Mouse (Mus musculus) stomach, postnatal 0 days (tissue): ENCODE measurements around the gene Gm17571. TPM values are rescaled to one million over a fixed set of nuclear protein-coding genes. Genes with fewer than 3 reads are reported as not detected.

Source experiments
- ATAC-seq: fragments of 200-750 bp; cut with Nextera tagmentation; 2 replicates; pipeline ENCODE4 v1.8.0; 2017; ENCODE audit not compliant: low FRiP score, low TSS enrichment
- DNase-seq: peaks from one replicate; pipeline ENCODE4 v3.0.0-alpha.2; 2016; ENCODE audit warnings: low spot score
- H3K27ac ChIP-seq: fragments of 300-500 bp; sonication (generic); replicated peaks from 2 replicates; pipeline ENCODE4 v1.5.1; 2014; ENCODE audit warnings: mild to moderate bottlenecking, control low read depth
- H3K27me3 ChIP-seq: fragments of 300-500 bp; sonication (generic); 2 replicates; pipeline ENCODE4 v1.6.1; 2014; ENCODE audit warnings: low read length; ENCODE audit not compliant: control insufficient read depth, insufficient read depth
- H3K36me3 ChIP-seq: fragments of 300-500 bp; sonication (generic); 2 replicates; pipeline ENCODE4 v1.6.1; 2014; ENCODE audit warnings: low read length, mixed read lengths; ENCODE audit not compliant: control insufficient read depth, insufficient read depth
- H3K4me1 ChIP-seq: fragments of 300-500 bp; sonication (generic); replicated peaks from 2 replicates; pipeline ENCODE4 v1.6.1; 2014; ENCODE audit warnings: antibody characterized with exemption; ENCODE audit not compliant: control insufficient read depth, insufficient read depth
- H3K4me2 ChIP-seq: fragments of 300-500 bp; sonication (generic); replicated peaks from 2 replicates; pipeline ENCODE4 v1.6.1; 2014; ENCODE audit warnings: low read depth, mild to moderate bottlenecking, control low read depth, moderate library complexity
- H3K4me3 ChIP-seq: fragments of 300-500 bp; sonication (generic); 2 replicates; pipeline ENCODE4 v1.5.1; 2014; ENCODE audit warnings: low read depth, low read length, control low read depth
- H3K9ac ChIP-seq: fragments of 300-500 bp; sonication (generic); 2 replicates; pipeline ENCODE4 v1.6.1; 2014; ENCODE audit warnings: mild to moderate bottlenecking, low read length, control low read depth, mixed read lengths
- H3K9me3 ChIP-seq: fragments of 300-500 bp; sonication (generic); 2 replicates; pipeline ENCODE4 v1.6.1; 2016; ENCODE audit warnings: low read length; ENCODE audit not compliant: control insufficient read depth
- CTCF ChIP-seq: IDR thresholded peaks from 2 replicates; pipeline ENCODE4 v1.5.1; 2016; ENCODE audit warnings: antibody characterized with exemption, low read depth, mild to moderate bottlenecking, moderate library complexity
- EP300 ChIP-seq: optimal IDR thresholded peaks from 2 replicates; pipeline ENCODE3; 2016; ENCODE audit warnings: antibody characterized with exemption
- WGBS: fragments of 180-500 bp; shearing (Covaris S2); extraction: QIAGEN DNeasy Blood & Tissue Kit; methylation state at CpG from one replicate; pipeline ENCODE4 v1.1.7; 2014; 5-methylcytosine and 5-hydroxymethylcytosine counted together
- polyA plus RNA-seq: library from polyadenylated mRNA; unstranded; fragments of >200 nt; fragmentation: Nextera tagmentation; extraction: Ambion mirVana; gene quantifications from 2 replicates; pipeline ENCODE4 v1.2.1, GENCODE M21; 2015

Gm17571 gene
- polyA plus RNA-seq, 1 experiment from 2014 or later = not detected

DNA sequence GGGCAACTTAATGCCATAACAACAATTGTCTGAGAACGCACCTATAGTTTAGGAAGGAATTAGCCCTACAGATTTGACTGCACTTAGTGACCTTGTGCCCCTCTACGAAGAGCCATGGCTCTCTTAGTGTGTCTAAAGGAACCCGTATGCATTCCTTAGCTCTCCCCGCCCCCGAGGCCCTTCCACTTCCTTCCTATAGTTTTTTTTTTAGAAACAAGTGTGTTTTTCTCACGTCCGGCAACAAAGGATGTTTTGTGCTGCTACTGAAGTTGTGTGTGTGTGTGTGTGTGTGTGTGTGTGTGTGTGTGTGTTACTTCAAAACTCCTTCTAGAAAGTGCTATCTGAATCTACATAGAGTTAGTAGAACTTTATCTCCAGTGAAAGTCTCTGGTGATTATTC is 23.5 kb upstream of the Gm17571 start:
- no peaks in the 10 kb centered on the region for H3K9me3 ChIP-seq
- 0 out of 2 replicates have a peak, but pooled peaks cover 4% of the 10 kb centered on the region for H3K4me1 ChIP-seq
- no peak overlapping the region for H3K27ac ChIP-seq
- H3K4me3 ChIP-seq = no peak overlapping the region
- ATAC-seq (no peak), DNase-seq (no peak)
- WGBS = 58% methylated on average over 7 of the region's 7 CpGs
- no peaks in the 10 kb centered on the region for H3K27me3 ChIP-seq
- no peak for TF ChIP-seq CTCF
- TF ChIP-seq EP300 = no peak
- no peak overlapping the region for H3K9ac ChIP-seq
- H3K4me2 ChIP-seq = no peak overlapping the region
- no peaks in the 10 kb centered on the region for H3K36me3 ChIP-seq

DNA sequence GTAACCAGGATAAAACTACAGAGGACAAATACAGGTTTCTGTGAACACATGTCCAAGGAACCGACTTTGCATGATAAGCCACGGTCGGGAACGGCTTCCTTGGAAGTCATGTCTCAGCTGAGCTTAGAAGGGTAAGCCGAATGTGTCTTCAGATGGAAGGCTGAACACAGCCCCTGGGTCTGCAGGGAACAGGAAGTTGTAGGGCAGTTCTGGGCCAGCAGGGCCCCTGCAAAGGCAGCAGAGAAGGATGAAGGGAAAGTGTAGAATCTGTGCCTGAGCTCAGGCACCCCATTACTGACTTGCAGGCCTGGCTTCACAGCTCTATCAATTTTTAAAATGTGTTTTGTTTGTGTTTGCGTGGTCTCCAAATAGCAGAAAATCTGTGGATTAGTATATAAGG is 22.2 kb upstream of the Gm17571 start:
- DNase-seq (no peak), ATAC-seq (no peak)
- Histone ChIP-seq H3K27me3 (no peaks in the 10 kb centered on the region), H3K4me1 (0 out of 2 replicates have a peak, but pooled peaks cover 4% of the 10 kb centered on the region), H3K27ac (no peak overlapping the region), H3K9ac (no peak overlapping the region), H3K9me3 (no peaks in the 10 kb centered on the region), H3K4me3 (no peak overlapping the region), H3K4me2 (no peak overlapping the region), H3K36me3 (no peaks in the 10 kb centered on the region)
- TF ChIP-seq EP300 = no peak
- TF ChIP-seq CTCF = no peak; the same call in 1 of the 2 replicates
- 61% methylated on average over 6 of the region's 6 CpGs for WGBS

DNA sequence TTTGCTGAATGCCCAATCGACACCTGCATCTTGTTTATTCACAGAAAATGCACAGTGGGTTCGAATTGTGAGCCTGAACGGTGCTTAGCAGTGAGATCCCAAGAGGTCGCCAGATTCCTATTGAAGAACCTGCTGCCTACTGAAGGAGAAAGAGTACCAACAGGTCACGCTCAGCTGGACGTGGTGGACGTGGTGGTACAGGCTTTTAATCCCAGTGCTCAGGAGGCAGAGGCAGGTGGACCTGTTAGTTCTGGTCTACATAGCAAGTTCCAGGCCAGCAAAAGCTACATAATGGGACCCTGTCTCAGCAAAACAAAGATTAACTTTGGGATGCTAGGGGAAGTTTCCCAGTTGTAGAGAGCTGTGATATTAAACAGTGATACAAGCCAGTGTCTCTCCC is 21.2 kb upstream of the Gm17571 start:
- H3K9ac ChIP-seq = no peak overlapping the region
- no peak overlapping the region for H3K4me2 ChIP-seq
- H3K4me3 ChIP-seq = no peak overlapping the region
- DNase-seq = no peak
- H3K36me3 ChIP-seq = no peaks in the 10 kb centered on the region
- WGBS = 77% methylated on average over 7 of the region's 7 CpGs
- no peaks in the 10 kb centered on the region for H3K27me3 ChIP-seq
- 0 out of 2 replicates have a peak, but pooled peaks cover 4% of the 10 kb centered on the region for H3K4me1 ChIP-seq
- H3K27ac ChIP-seq = 0 out of 2 replicates have a peak overlapping the region, but pooled peaks have one; percentile 4
- ATAC-seq = no peak
- TF ChIP-seq EP300 (no peak), CTCF (no peak)
- H3K9me3 ChIP-seq = no peaks in the 10 kb centered on the region

- Histone ChIP-seq H3K9me3 (no peaks in the 10 kb centered on the region), H3K4me3 (no peak overlapping the region), H3K27ac (no peak overlapping the region), H3K4me1 (0 out of 2 replicates have a peak, but pooled peaks cover 4% of the 10 kb centered on the region), H3K9ac (no peak overlapping the region), H3K36me3 (no peaks in the 10 kb centered on the region), H3K27me3 (no peaks in the 10 kb centered on the region), H3K4me2 (no peak overlapping the region)
- TF ChIP-seq CTCF (no peak), EP300 (no peak)
- WGBS = 81% methylated on average over 10 of the region's 10 CpGs
- DNase-seq (no peak), ATAC-seq (no peak)
Observed at GRCm38 (mm10) chr9:13466816-13467215, 20.3 kb upstream of the Gm17571 start.

- no peak for ATAC-seq
- Histone ChIP-seq H3K9ac (no peak overlapping the region), H3K4me1 (0 out of 2 replicates have a peak, but pooled peaks cover 4% of the 10 kb centered on the region), H3K4me2 (no peak overlapping the region), H3K36me3 (no peaks in the 10 kb centered on the region), H3K9me3 (no peaks in the 10 kb centered on the region), H3K27me3 (no peaks in the 10 kb centered on the region), H3K4me3 (no peak overlapping the region), H3K27ac (no peak overlapping the region)
- TF ChIP-seq CTCF (no peak), EP300 (no peak)
- no peak for DNase-seq
- WGBS = 63% methylated on average over 4 of the region's 4 CpGs
Observed at GRCm38 (mm10) chr9:13466351-13466750, 19.8 kb upstream of the Gm17571 start.

DNA sequence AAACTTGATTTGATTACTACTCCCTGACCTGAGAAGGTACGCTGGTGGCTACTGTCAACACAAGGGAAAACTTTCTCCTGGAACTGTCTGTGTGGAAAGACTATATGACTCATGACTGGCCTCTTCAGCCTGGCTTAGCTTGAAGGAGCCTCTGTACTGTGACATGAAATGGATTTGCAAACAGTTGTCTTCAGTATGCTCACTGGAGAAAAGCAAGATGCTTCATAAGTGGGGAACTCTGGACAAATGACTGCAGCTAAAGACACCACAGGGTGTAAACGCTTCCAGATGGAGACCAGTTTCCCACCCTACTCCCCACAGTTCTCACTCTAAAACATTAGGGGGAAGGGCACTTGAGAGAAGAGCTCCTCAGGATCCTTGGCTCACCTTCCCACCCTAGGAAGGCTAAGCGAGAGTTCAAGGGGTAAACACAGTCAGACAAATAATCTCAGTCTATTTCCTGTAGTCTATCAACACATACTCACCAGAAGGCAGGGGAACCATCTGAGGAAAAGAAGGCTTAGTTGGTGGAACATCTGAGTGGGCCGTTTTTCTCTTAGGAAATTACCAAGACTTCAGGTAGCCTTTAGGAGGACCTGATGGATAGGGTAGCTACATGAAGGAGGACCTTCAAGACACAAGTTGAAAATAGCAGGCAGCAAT is 18.9 kb upstream of the Gm17571 start:
- DNase-seq (no peak), ATAC-seq (no peak)
- no peak overlapping the region for H3K27ac ChIP-seq
- H3K9ac ChIP-seq = no peak overlapping the region
- H3K27me3 ChIP-seq = no peaks in the 10 kb centered on the region
- H3K4me1 ChIP-seq = 0 out of 2 replicates have a peak, but pooled peaks cover 4% of the 10 kb centered on the region
- 60% methylated on average over 4 of the region's 4 CpGs for WGBS
- H3K36me3 ChIP-seq = no peaks in the 10 kb centered on the region
- H3K4me2 ChIP-seq = no peak overlapping the region
- no peaks in the 10 kb centered on the region for H3K9me3 ChIP-seq
- H3K4me3 ChIP-seq = no peak overlapping the region
- TF ChIP-seq EP300 = no peak
- TF ChIP-seq CTCF = no peak
